Mouse (Mus musculus): ENCODE data around the gene Wnk1. TPM values are rescaled to one million over a fixed set of nuclear protein-coding genes. Genes with fewer than 3 reads are reported as not detected.

Gene Wnk1
- polyA plus RNA-seq, 1 experiment from 2014 or later, result 50.2 TPM

MicroRNAs encoded within 50 kb of the gene (microRNA counts, 519-probe panel; counts per million panel counts)
- not detected for microRNA mmu-miR-706

Small RNAs within 50 kb of the gene (microRNA-seq; reads per million reads assigned to microRNA genes)
- gene Mir706, result not detected

Other genes with a start within 250 kb of the Wnk1 start
- 17.7 and 19.0 TPM in 2 replicates for gene Erc1, start 190.5 kb downstream of the Wnk1 start, polyA plus RNA-seq (2015; fragmentation: Nextera tagmentation; extraction: Ambion mirVana)
- gene Rad52, start 136.0 kb downstream of the Wnk1 start, polyA plus RNA-seq (2015; fragmentation: Nextera tagmentation; extraction: Ambion mirVana), result 18.1 and 19.2 TPM in 2 replicates
- 0.22 TPM in 1 of 2 replicates, not detected in the other for gene Ninj2, start 54.7 kb upstream of the Wnk1 start, polyA plus RNA-seq (2015; fragmentation: Nextera tagmentation; extraction: Ambion mirVana)

Measured in stomach, embryonic 15.5 days (tissue).